Mouse (Mus musculus): ENCODE data around the gene Ube2o. TPM values are rescaled to one million over a fixed set of nuclear protein-coding genes. Genes with fewer than 3 reads are reported as not detected.
A peak's percentile ranks its signal among the peaks of the same experiment; 100 is the strongest.

The Ube2o gene
- polyA plus RNA-seq, 3 experiments from 2014 or later, result 1.5 to 2.2 (median 2.0) TPM

DNA sequence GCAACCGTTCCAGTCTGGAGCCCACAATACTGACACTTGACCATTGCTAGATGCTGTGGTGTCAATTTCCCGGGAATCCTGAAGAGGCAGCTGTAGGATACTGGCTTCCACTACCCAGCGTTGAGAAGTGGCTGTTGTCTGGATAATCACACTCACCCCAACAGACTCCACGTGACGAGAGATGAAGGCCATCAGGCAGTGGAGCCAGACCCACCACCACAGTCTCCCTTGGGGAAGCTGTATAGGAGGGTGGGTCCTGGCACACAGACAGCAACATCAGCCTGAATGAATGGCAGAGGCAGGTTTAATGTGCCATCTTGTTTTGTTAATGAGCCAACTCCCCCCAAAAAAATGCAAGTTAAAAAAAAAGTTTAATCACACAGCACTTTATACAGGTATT is 43.9 kb downstream of the Ube2o start:
- ATAC-seq, result no peak

- ATAC-seq, result no peak
Observed at GRCm38 (mm10) chr11:116536685-116537084, 44.6 kb downstream of the Ube2o start.

GRCm38 (mm10) chr11:116534154-116534865 is 46.9 kb downstream of the Ube2o start:
- peak; percentile 54 for ATAC-seq

GRCm38 (mm10) chr11:116533341-116534153 is 47.7 kb downstream of the Ube2o start:
- no peak for ATAC-seq

GRCm38 (mm10) chr11:116532810-116533338 is 48.4 kb downstream of the Ube2o start:
- ATAC-seq, result peak; percentile 28

- no peak for ATAC-seq
Observed at GRCm38 (mm10) chr11:116532262-116532809, 48.9 kb downstream of the Ube2o start.

DNA sequence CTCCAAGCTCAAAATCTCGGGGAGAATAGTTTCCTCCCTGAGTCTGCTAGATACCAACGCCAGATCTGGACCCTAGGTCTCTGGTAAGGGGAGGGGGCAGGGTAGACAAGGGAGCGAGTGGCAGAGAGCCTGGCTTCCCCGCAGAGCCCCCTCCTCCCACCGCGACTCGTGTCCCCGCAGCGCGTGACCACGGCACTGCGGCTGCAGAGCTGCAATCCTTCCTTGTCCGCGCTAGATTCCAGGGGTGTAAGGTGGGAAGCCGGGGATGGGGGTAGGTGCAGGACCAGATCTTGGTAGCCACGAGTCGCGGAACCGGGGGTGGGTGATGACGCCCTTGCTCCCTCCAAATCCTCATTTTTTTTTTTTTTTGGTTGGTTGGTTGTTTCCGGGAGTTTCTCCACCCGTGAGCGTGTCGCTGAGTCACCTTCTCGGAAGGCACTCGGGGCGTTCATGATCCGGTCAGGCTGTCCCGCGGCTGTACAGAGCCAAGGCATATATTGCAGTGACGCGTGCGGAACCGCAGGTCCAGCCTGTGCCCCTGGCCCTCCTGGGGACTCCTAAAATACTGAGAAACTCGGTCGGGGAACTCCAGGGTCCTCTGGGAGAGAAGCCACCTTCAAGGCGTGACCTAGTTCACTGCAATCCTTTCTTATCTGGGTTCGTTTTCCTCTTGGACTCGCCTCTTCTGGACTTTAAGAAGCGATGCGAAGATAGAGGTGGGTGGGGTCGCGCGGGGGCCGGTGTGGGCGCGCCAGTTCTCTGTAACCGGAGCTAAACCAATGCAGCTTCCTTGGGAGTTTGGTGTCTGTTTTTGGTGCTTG is 49.7 kb downstream of the Ube2o start:
- ATAC-seq, result no peak

DNA sequence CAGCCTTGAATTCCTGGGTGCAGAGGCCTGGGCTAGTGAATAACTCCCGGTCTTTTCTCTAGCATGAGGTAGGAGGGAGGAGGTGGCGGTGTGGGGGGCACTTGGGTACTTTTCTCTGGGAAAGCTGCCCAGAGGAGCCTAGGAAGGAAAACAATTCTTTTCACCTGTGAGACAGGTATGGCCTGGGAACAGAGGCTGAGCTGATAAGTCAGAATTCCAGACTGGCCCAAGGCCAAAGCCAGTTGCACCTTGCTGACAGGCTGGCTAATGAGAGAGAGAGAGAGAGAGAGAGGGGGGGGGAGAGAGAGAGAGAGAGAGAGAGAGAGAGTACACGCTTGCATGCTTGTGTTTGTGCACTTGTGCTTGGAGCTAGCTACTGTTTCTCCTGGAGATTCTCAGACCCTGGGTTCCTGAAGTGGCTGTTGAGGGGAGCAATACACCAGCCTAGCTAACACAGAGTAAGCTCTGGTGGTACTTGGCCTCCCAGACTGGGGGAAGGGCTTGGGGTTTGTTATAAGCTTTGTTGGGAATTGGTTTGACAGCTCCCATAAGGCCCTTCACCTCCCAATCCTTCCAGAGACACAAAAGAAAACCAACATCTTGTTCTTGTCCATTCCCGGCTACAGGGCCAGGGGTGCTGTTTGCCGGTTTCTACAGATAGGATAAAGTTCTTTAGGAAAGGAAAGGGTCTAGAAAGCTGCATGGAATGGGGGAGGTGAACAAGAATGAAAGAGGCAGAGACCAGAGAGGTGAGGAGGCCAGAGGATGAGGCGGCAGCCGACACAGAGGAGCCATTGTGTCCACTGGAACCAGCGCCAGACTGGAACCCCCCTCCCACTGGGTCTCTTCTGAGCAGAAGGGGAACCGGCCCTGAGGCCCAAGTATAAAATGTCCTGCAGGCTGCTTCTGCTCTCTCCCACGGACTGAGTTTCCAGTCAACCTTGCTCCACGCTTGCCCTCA is 50.8 kb downstream of the Ube2o start, which contains the start of gene Sphk1:
TSS of gene Sphk1 (plus strand) at position 739 of the 961 bp plus-strand sequence.
- no peak for ATAC-seq

- ATAC-seq, result no peak
Observed at GRCm38 (mm10) chr11:116528636-116529320, 52.5 kb downstream of the Ube2o start.

- no peak for ATAC-seq
Observed at GRCm38 (mm10) chr11:116523699-116524189, 57.5 kb downstream of the Ube2o start.

DNA sequence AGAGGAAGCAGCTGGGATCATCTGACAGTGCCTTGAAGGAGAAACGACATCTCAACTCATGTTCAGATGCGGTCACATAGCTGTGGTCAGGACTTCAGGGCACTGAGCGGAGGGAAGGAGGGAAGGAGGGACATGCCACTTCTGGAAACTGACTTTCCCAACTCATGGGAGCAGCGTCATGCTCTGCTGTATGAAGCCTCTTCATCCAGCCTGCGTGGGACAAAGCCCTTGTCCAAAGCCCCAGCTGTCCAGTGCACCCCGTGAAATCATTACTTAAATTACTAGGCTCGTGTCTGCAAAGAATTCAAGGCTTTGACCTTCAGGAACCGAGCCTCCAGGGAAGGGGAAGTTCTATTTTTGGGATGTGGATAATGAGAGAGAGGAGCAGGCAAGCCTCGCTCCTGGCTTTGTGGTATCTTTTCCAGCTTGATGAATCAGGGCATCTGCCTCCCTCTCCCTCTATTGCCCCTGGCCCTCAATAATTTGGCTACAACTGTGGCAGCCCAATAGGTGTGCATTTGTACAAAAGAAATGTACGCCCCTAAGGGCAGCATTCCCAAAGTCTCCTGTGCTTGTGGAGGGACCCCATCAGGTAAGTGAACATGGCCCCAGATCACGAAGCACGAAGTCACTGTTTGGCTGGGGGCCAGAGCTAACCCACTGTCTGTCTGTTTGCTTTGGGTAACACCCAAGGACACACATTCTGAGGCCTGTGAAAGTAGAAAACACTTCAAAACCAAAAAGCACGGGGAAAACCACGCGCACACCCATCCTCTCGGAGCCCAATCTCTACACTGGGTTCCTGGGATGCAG is 58.2 kb downstream of the Ube2o start:
- no peak for ATAC-seq

DNA sequence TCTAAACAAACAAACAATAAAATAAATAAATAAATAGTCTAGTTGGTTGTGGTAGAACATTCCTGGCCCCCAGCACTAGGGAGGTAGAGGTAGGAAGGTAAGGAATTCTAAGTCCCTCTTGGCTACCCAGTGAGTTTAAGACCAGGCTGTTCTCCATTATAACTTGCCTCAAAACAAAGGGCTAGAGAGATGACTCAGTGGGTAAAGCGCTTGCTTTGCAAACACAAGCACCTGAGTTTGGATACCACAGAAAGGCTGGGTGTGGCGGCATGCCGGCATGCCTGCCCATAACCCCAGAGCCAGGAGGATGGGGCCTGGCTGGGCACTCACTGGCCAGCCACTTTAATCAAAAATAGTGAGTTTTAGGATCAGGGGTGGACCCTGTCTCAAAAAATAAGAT is 59.2 kb downstream of the Ube2o start:
- ATAC-seq, result no peak

GRCm38 (mm10) chr11:116521143-116521542 is 60.1 kb downstream of the Ube2o start:
- ATAC-seq, result no peak

DNA sequence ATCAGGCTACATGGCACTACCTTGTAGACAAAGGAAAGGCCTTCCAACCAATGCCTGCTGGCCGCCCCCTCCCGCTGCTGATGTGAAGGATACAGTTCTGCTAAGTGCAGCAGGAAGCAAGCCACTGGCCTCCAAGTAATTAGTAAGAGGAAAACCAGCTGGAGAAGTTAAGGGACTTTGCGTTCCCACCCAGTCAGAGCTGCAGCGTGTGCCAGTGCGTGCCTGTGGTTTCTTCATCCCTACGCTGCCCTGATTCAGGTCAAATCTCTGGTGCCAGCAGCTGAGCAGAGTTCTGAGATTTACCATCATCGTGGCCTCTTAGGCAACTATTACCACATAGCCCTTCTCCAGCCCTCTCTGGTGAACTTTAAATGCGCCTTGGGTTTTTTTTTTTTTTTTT is 62.8 kb downstream of the Ube2o start:
- ATAC-seq, result no peak

GRCm38 (mm10) chr11:116515330-116516020 is 65.8 kb downstream of the Ube2o start:
- no peak for ATAC-seq

DNA sequence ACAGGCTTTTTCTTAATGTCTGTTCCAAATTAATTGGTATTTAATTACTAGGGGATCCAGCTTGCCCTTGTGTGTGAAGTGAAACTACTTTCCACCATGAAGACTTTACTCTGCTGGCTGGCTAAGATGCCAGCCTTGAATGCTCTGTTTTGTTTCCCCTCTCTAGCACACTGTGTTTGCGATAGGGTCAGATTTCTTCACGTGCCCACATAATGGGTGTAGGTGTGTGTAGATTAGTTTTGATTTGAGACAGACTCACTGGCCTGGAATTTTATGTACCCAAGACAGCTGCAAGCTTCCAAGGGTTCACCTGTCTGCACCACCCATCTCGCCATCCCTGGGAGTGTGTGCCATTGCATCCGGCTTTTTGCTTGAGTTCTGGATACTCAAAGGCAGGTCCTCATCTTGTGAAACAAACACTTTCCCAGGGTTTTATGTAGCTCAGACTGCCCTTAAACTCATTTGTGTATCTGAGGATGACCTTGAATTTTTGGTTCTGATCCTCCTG is 67.7 kb downstream of the Ube2o start:
- ATAC-seq, result no peak

DNA sequence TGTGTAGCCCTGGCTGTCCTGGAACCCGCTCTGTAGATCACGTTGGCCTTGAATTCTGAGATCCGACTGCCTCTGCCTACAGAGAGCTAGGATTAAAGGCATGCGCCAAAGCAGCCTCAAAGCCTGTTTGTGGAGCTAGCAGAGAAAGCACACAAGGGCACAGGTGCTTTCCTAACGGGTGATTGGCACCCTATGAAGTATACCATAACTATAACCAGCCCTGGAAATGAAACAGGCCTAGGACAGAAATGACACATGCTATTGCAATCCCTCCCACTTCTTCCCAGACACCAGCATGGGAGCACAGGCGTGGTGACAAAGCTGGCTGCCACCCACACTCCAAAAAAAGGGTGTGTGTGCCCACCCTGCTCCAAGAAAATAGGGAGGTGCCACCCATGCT is 68.3 kb downstream of the Ube2o start:
- no peak for ATAC-seq

GRCm38 (mm10) chr11:116512154-116512553 is 69.1 kb downstream of the Ube2o start:
- no peak for ATAC-seq
